Mouse (Mus musculus): ENCODE measurements around the gene Golga2. TPM values are rescaled to one million over a fixed set of nuclear protein-coding genes. Genes with fewer than 3 reads are reported as not detected.

The Golga2 gene
- total RNA-seq, 2 experiments from 2014 or later, result 73.6 to 78.6 TPM

DNA sequence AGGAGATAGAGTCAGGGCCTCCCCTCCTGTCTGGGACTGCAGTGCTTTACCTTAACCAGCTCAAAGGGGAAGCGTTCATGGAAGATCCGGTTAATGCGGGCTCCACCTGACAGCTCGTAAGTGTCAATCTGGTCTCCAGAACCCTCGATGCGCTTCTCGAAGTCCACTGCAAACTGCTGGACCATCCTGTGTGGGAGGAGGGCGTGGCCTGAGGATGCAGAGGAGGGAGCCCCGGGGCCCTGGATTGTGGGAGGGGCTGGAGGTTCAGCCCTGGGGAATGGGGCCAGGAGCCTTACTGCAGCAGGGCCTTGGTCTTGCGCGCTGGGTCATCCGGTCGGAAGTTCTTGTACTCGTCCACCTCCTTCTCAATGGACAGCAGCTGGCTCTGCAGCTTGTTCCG lies 48.7 kb downstream of the Golga2 start:
- peak in 1 of 2 experiments; percentile 41 for DNase-seq (ENCODE audit: extremely low spot score in 1 of 2, low spot score in 2 of 2)
- intact Hi-C loops (cut with DNase I), result no loop called here

DNA sequence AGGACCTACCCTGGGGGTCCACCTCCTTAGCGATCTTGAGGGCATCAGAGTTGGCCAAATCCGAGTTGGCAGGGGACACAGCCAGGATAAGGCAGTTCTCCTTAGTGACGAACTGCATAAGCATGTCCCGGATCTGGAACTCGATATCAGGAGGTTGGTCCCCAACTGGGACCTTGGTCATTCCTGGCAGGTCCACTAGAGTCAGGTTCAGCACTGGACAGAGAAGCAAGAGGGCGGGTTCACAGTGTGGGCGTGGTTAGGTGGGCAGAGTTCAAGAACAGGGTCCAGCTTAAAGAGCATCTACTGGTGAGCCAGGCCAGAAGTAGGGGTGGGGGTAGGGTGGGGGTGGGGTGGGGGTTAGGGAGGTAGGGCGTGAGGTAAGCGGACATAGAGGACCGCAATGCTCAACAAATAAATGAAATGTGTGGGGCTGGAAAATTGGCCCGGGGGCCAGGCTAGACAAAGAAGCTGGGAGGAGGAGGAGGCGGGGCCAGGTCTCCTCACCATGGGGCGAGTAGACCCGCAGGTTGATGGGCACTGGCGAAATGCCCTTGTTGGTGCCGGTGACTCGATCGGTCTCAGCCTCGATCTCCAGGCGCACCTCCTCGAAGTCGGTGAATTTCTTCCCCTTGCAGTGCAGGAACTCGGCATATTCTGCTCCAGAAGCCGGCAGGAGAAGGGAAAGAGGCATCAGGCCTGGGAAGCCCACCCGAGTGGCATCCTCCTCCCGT lies 52.9 kb downstream of the Golga2 start:
- intact Hi-C loops (cut with DNase I), result no loop called here
- DNase-seq (ENCODE audit: extremely low spot score in 1 of 2, low spot score in 2 of 2), result peak in 1 of 2 experiments; percentile 45

DNA sequence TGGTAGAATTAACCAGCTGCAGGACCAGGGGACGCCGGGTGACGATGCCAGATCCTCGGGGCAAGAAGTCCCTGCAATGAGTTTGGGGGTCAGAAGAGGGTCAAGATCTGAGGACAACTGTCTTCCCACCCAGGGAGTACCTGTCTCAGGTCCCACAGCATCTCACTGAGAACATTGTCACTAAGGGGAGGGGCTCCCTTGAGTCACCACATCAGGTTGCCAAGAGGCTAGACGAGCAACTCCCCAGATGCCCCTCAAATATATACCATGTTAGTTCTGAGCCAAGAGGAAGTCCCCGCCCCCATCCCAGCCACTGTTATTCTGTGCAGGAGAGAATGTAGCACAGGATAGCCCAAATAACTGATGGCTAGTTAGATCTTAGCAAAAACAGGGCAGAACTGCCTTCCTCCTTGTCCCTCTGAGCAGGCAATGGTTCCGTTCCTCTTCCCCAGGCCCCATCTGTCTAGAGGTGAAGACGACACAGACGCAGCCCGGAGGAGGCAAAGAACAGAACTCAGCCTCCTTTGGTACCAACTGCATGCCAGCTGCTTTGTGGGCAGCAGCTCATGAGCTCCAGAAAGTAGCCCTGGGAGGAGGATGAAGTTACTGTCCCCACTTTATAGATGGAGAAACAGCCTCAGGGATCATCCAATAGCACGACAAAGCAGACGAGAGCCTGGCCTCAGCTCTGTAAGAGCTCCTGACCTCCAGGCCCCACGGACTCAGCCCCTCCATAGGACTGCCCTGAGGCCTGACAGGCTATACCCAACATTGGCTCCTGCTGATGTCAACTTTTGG lies 53.9 kb downstream of the Golga2 start:
- peak in 1 of 2 experiments; percentile 31 for DNase-seq (ENCODE audit: extremely low spot score in 1 of 2, low spot score in 2 of 2)

DNA sequence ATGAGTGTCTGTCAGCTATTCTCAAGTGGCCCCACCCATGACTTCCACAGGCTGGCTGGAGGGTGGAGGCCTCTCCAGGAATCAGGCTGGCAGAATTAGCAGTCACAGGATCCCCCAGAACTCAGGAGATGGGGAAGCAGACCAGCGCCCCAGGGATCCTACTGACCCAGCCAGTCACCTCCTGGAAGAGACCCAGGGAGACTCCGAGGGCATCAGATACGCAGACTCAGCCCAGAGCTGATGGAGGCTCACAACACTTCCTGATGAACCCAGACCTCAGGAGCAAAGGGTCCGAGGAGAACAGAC lies 54.4 kb downstream of the Golga2 start:
- intact Hi-C loops (cut with DNase I), result no loop called here
- peak in 1 of 2 experiments; percentile 26 for DNase-seq (ENCODE audit: extremely low spot score in 1 of 2, low spot score in 2 of 2)

More for the DNA sequence above, 53.9 kb downstream of the Golga2 start:
- intact Hi-C loops (cut with DNase I), result no loop called here

DNA sequence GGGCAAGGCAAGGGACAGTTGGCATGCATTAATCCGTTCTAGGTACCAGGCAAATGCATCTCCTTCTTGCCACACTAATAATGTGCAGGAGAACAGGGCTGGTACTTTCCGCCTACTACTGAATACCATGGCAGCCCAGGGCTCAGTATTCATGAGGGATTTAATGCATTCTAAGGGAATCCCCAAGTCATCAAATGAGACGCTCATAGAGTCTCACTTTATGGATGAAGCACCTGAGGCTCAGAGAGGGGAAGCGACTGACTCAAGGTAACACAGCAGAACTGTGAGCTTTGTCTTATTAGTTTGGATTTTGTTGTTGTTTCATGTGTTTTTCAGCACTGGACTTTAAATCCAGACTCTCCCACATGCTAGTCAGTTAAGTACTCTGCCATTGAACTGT lies 54.9 kb downstream of the Golga2 start:
- no peak for DNase-seq (ENCODE audit: extremely low spot score in 1 of 2, low spot score in 2 of 2)
- intact Hi-C loops (cut with DNase I), result no loop called here

DNA sequence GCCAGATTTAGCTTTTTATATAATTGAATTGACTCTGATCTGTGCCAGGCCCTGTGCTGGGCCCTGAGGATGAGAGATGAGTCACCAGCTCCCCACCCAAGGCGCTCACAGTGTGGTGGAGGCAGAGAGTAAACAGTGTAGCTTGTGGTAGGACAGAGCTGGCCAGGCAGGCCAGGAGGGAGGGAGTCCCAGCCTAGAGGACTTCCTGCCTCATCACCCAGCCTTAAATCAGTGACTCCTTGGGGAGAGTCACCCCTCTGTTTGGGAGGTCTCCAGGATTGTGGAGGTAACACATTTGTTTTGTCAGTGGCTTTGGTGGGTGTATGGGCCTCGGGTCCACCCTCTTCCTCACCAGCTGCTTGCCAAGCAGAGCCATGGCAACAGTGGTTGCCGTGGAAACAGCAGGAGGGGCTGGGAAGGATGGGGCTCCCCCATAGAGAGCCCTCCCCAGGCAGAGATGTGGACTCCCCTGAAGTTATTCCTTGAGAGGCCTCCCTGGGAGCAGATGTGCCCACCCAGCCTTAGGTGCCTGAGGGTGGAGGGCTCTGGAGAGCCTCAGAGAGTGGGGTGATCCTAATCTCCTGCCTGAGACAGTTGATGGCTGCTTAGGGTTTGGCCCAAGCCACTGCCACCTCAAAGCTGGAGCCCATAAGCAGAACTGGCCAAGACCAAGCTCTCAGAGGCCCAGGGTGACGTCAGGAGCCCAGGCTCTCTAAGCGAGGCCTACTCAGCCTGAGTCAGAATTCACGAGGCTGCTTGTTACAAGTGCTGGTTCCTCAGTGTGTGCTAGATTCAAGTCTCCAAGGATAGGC lies 55.6 kb downstream of the Golga2 start:
- intact Hi-C loops (cut with DNase I), result no loop called here
- peak in 1 of 2 experiments; percentile 64 for DNase-seq (ENCODE audit: extremely low spot score in 1 of 2, low spot score in 2 of 2)

DNA sequence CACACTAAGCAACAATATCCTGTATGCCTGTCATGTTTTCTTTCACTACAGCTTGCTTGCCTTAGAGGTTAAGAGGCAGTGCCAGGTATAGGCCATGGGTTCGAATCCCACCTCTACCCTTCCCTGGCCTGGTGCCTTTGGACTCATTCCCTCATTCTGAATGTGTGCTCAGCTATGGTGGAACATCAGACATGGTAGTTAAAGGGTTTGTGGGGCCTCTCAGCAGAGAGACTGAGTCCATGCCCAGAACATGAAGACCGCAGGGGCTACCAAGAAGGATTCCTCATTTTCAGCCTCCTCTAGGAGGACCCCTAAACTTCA lies 56.1 kb downstream of the Golga2 start:
- intact Hi-C loops (cut with DNase I), result no loop called here
- DNase-seq (ENCODE audit: extremely low spot score in 1 of 2, low spot score in 2 of 2), result no peak

DNA sequence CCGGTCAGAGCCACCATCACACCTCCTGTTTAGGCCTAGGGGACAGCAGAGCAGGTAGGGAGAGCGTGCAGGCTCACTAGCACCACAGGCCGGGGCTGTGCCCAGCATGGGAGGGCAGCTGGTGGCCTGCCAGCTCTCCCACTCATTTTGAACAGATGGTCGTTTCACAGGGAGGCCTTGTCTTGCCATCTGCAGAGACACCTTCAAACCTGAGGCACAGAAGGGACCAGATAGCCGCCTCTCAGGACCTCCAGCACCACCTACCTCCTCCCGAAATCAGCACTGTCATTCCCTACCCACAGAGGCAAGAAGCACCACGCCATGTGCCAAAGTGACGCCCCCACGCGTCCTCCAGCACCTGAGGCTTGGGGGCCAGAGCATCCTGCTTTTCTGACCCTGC lies 56.9 kb downstream of the Golga2 start:
- intact Hi-C loops (cut with DNase I), result no loop called here
- DNase-seq (ENCODE audit: extremely low spot score in 1 of 2, low spot score in 2 of 2), result peak in 1 of 2 experiments; percentile 53

DNA sequence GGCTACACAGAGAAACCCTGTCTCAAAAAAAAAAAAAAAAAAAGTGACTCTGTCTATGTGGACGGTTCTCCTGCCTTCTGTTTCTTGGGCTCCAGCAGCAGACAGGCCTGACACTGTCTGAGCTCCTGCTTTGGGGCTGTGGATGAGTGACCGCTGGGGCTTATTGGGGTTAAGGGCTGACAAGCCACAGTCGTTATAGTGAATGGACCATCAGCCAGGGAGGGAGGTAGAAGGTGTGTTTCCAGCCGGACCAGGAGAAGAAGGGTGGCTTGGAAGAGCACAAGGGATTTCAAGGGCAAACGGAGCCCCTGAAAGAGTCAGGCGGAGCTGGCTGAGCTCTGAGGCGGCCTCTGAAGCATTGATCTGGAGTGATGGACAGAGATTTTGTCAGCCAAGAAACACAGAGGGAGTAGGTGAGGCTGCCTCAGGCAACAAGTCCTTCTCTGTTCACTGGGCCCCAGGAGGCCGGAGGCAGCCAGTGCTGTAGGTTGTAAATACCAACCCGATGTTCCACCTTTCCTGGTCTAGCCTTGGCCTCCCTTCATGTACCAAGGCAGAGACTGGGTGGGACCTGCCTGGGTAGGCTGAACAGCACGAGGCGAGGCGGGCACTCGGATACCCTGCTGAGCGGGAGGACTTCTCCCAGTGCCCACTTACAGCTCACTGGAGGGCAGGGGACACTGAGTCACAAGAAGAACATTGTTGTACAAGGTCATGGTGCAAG lies 57.6 kb downstream of the Golga2 start:
- DNase-seq (ENCODE audit: extremely low spot score in 1 of 2, low spot score in 2 of 2), result no peak
- intact Hi-C loops (cut with DNase I), result no loop called here

DNA sequence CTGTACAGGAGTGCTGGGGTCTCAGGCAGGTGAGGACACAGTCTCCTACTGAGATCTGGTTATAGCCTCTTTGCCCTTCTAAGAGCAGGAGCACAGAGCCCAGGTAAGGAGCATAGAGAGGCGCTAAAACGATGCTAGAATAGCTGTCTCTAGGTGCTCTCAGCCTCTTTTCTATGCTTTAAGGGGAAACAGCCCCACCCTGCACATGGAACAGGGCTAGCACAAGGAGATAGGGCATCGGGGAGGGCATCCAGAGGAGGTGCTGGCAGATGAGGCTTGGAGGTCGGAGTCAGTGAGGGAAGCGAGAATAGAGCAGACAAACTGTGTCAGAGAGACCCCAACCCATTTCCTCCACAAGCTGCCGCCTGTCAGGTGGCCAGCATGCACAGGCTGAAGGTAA lies 59.8 kb downstream of the Golga2 start:
- no peak for DNase-seq (ENCODE audit: extremely low spot score in 1 of 2, low spot score in 2 of 2)
- intact Hi-C loops (cut with DNase I), result no loop called here

DNA sequence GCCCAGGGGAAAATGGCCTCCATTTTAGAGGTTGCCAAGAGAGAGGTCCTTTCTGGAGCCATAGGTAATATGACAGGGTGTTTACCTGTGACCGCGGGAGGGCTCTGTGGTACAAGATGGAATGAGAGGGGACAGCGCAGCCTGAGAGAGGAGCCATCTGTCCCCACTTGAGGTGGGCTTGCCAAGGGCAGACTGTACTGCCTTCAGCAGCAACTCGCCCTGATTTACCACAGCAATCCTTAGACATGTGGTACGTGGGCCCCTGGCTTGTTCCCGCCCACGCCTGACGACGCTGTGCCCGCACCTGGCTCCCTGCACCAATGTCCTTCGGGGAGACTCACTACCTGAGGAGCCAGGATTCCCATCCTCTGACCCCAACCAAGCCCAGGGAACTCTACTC lies 61.1 kb downstream of the Golga2 start:
- intact Hi-C loops (cut with DNase I), result no loop called here
- no peak for DNase-seq (ENCODE audit: extremely low spot score in 1 of 2, low spot score in 2 of 2)

DNA sequence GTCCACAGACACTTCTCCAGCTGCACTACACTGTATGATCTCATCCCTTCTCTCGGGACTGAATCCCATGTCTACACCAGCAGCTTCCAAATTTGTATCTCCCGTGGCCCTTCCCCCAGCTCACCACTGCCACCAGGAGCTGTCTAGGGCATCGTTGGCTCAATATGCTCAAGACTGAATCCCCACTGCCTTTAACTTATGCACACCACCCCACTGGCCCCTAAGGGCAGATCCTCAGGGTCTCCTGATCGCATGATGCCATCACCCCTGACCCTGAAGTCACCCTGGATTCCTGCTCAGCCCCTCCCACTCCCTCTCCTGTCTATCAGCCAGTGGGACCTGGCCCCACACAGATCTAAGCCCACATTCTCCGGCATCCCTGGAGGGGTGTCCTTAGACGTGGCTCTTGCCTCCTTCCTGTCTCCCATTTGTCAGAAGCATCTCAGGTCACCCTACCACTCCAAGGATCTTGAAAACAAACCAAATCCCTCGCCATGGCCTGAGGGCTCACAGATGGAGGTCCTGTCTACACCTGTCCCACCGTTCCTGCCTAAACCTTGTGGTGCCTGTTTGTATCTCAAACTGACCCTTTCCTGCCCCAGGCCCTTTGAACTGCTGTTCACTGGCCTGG lies 62.6 kb downstream of the Golga2 start:
- DNase-seq (ENCODE audit: extremely low spot score in 1 of 2, low spot score in 2 of 2), result no peak
- intact Hi-C loops (cut with DNase I), result no loop called here

DNA sequence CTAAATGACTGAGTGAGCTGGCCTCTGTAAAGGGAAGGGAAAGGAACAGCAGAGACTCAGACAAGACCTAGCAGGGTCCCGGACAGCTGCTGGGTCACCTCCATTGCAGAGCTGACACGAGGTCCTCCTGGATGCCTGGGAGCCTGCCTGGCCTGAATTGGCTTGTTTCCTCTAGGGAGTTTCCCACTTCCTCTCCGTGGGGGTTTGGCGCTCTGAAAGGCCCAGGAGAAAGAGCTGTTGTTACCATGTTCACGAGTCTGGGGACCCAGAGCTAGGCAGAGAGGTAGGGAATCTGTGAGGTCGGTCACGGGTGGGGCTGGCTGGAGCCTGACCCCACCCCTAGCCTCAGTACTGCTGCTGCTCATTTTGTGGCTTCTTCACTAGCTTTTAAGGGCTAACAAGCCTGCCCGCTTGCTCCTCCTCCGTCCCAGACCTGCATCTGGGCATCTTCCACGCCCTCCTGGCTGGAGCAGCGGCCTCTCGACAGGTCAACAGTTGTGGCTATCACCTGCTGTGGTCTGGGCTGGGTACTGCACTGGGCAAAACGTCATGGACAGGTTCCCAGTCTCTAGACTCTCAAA lies 63.4 kb downstream of the Golga2 start:
- intact Hi-C loops (cut with DNase I), result no loop called here

DNA sequence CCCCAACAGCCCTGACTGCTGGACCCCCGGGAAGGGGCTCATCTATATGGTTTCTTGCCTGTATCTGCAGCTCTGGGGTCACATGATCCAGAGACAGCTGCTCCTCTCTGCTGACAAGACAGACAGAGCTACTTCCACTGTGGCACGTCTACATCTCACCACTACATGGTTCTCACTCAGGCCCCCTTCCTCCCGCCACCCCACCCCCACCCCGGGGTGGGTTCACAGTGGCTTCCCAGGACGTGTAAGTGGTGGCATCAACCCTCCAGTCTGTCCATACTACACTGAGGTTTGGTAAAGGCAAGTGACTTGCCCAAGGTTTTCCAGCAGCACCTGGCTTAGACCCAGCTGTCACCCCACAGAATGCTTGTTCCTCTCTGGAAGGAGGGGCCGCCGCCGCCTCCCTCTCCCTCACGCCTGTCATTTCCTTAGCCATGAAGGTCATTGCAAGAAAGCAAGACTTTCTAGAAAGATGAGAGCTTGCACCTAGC lies 64.3 kb downstream of the Golga2 start:
- no peak for DNase-seq (ENCODE audit: extremely low spot score in 1 of 2, low spot score in 2 of 2)
- intact Hi-C loops (cut with DNase I), result no loop called here

More for the DNA sequence above, 63.4 kb downstream of the Golga2 start:
- peak in 1 of 2 experiments; percentile 64 for DNase-seq (ENCODE audit: extremely low spot score in 1 of 2, low spot score in 2 of 2)

DNA sequence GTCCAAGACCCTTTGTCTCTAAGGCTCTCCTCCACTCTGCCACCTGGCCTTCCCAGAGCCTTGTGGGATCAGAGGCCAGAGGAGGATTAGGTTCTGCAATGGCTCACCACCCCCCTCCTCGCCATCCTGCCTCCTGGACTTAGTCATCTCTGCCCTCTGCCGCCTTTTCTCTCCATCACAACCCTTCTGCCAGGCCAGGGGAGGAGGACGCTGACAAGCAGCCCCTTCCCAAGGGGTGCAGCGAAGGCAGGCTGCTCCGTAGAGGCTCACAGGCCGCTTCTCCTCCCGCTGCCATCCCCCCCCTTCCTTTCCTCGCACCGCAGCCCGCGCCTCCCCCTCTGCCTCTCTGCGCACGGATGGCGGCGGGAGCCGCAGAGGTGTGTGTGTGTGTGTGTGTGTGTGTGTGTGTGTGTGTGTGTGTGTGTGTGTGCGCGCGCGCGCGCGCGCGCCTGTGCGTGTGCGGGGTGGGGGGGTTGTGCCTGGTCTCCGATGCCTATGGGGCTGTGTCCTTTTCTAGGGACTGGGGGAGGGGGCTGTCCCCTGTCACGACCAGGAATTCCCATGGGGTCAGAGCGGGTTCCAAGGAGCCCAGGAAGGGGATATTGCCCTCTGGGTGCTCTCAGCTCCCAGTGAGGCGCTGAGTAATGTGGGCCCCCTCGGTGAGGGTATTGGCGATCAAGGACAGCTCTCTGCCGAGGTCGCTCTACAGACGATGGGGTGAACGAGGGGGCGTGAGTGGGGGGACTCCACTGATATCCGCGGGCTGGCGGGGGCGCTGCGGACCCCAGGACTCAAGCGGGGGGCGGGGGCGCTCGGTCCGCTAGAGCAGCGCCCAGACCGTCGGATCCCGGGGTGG lies 65.2 kb downstream of the Golga2 start, which contains the start of gene Ciz1:
Ciz1 (plus strand) TSS at position 177 of the 856 bp plus-strand sequence.
- peak in 1 of 2 experiments; percentile 78 for DNase-seq (ENCODE audit: extremely low spot score in 1 of 2, low spot score in 2 of 2)
- intact Hi-C loops (cut with DNase I), result no loop called here

DNA sequence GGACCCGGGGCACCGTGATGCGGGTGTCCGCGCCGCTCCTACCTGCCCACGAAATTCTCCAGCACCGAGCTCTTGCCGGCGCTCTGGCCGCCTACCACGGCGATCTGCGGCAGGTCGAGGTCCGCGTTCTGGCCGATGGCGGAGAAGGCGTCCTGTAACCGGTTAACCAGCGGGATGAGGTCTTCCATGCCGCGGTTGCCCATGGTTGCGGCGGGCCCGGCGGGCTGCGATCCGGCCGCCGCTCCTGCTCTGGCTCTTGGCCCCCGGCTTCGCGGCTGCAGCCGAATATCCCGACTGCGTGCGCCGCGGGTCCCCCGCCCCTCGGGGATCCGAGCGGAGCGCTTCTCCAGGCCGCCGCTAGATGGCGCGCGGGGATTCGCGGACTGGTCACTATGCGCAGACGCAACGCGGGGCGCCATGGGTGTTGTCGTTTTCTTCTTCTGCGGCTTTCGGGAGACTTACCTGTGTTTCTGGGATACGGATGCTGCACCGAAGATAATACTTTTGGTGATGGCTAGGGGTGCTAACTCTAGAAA lies 65.9 kb downstream of the Golga2 start, which contains the start of gene Dnm1:
Dnm1 (minus strand) TSS at position 332 of the 536 bp plus-strand sequence.
- DNase-seq (ENCODE audit: extremely low spot score in 1 of 2, low spot score in 2 of 2), result peak; percentile 92 to 93
- intact Hi-C loops (cut with DNase I), result no loop called here

DNA sequence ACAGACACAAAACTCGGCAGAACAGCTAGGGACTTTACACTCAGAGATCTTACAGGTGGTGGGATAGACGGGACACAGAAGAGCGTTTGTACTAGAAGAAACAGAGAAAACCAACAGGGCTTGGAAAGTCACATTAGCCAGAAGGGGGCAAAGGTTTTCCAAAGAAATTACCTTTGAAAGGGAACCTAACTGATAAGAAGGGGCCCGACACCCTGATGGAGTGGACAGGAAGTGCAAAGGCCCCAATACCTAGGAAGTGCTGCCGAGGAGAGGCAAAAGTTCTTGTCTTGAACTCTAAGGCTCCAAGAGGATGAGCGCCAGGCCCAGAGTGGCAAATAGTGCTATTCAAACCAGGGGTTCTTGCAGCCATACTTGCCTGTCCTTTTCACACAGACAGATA lies 66.7 kb downstream of the Golga2 start:
- intact Hi-C loops (cut with DNase I), result no loop called here
- DNase-seq (ENCODE audit: extremely low spot score in 1 of 2, low spot score in 2 of 2), result no peak
